Mouse (Mus musculus): ENCODE measurements around the gene Tbc1d2b. TPM values are rescaled to one million over a fixed set of nuclear protein-coding genes. Genes with fewer than 3 reads are reported as not detected.

Gene Tbc1d2b
- polyA plus RNA-seq, 1 experiment from 2014 or later, result 6.1 TPM

DNA sequence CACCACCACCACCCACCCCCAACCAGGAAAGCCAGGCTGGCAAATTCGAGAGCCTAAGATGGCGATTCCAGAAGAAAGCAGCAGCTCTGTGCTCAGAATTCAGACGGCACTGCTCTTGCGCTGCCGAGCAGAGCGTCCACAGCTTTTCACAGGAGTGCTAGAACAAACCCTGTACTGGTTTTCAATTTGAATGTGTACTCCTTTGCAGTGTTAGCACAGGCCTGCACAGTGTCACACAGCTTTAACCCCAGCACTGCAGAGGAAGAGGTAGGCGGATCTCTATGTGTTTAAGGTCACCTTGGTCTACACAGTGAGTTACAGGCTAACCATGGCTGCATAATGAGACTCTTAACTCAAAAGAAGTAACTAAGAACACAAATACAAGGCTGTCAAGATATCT lies 22.3 kb downstream of the Tbc1d2b start:
- Histone ChIP-seq H3K9ac (replicated peaks) (no peak overlapping the region), H3K36me3 (no peaks in the 10 kb centered on the region), H3K9me3 (no peaks in the 10 kb centered on the region), H3K4me3 (no peak overlapping the region), H3K27me3 (no peaks in the 10 kb centered on the region), H3K4me2 (replicated peaks) (no peak overlapping the region), H3K27ac (replicated peaks) (no peak overlapping the region), H3K4me1 (no peaks in the 10 kb centered on the region)
- no peak for ATAC-seq (replicated peaks)
- 91% methylated on average over 7 of the region's 7 CpGs for WGBS

DNA sequence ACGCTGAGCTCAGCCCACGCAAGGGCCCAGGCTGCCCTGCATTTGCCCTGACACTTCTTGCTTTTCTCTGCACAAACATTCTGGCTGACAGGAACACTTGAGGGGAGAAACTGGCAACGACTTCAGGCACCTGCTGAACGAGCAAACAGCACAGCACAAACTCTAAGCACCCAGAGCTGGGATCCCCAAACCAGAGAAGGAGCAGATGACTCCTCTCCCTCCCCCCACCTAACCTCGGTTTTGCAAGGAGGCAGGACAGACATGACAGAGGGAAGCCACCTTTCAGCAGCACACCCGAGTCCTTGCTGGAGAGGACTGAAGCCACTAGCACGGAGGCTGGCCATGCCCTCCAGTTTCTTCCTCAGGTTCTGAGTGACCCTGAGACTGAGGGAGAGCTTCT lies 23.3 kb downstream of the Tbc1d2b start:
- no peak for ATAC-seq (replicated peaks)
- Histone ChIP-seq H3K27ac (replicated peaks) (no peak overlapping the region), H3K4me2 (replicated peaks) (no peak overlapping the region), H3K9me3 (no peaks in the 10 kb centered on the region), H3K36me3 (no peaks in the 10 kb centered on the region), H3K9ac (replicated peaks) (no peak overlapping the region), H3K27me3 (no peaks in the 10 kb centered on the region), H3K4me3 (no peak overlapping the region), H3K4me1 (no peaks in the 10 kb centered on the region)
- 75% methylated on average over 7 of the region's 7 CpGs for WGBS

DNA sequence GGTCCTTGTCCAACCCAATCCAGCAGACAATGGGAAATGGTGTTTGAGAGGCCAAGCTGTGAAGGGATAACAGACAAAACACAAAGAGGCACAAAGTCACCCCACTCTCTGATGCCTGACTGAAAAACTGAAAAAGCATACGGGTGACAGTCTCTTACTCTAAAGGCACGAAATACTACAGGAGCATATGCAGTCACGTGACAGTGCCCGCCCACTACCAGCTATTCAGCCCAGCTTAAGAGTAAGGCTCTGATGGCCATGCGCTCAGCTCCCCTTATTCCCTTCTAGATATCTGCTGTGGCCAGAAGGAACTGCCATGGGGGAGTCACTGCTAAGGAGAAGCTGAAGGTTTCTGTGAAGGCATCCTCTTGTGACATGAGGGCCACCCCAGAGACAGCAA lies 24.8 kb downstream of the Tbc1d2b start:
- Histone ChIP-seq H3K4me3 (no peak overlapping the region), H3K27ac (replicated peaks) (no peak overlapping the region), H3K4me2 (replicated peaks) (no peak overlapping the region), H3K36me3 (no peaks in the 10 kb centered on the region), H3K9ac (replicated peaks) (no peak overlapping the region), H3K9me3 (no peaks in the 10 kb centered on the region), H3K4me1 (no peaks in the 10 kb centered on the region), H3K27me3 (no peaks in the 10 kb centered on the region)
- ATAC-seq (replicated peaks), result no peak
- 93% methylated on average over 5 of the region's 5 CpGs for WGBS

- no peaks in the 10 kb centered on the region for H3K27me3 ChIP-seq
- no peak overlapping the region for H3K4me2 ChIP-seq (replicated peaks)
- no peaks in the 10 kb centered on the region for H3K36me3 ChIP-seq
- 95% methylated on average over 6 of the region's 6 CpGs for WGBS
- H3K4me1 ChIP-seq, result 0 out of 2 replicates have a peak, but pooled peaks cover 3% of the 10 kb centered on the region
- no peak overlapping the region for H3K27ac ChIP-seq (replicated peaks)
- no peaks in the 10 kb centered on the region for H3K9me3 ChIP-seq
- H3K9ac ChIP-seq (replicated peaks), result no peak overlapping the region
- no peak overlapping the region for H3K4me3 ChIP-seq
- ATAC-seq (replicated peaks), result no peak
These were observed 25.4 kb downstream of the Tbc1d2b start for GRCm38 (mm10) chr9:90245206-90245605.

DNA sequence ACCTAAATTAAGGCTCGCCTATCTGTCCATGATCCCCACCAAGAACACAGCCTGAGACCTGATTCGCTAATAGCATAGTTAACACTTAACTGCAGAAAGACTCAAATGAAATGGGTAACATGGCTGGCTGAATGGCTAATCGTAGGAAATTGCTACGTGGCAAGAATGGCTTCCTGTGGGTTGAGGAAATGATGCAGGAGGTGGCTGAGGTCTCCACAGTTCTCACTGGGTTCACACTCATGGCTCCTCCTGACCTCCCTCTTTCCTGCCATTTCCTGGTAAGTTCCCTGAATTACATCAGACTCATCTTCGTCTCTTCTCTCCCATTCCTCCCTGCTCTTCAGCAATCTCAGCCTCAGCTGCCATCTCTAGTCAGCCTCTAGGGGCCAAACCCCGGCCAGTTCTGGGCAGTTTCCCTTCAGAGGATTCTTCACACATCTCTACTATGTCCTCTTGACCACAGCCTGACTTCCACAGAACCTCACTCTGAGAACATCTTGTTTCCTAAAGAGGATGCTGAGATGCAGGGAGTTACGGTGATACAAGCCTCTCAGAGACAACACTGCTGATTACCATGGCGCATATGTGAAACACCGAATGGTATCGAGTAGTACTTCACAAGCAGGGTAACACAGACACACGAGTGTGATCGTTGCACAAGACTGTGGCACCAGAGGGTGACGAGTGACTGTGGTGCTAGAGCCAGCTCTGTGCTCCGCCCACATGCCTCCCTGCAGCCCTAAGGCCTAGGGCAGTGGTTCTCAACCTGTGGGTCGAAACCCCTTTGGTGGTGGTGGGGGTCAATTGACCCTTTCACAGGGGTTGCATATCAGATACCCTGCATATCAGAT lies 26.1 kb downstream of the Tbc1d2b start:
- H3K4me1 ChIP-seq, result 0 out of 2 replicates have a peak, but pooled peaks cover 3% of the 10 kb centered on the region
- no peak for ATAC-seq (replicated peaks)
- no peaks in the 10 kb centered on the region for H3K27me3 ChIP-seq
- no peak overlapping the region for H3K27ac ChIP-seq (replicated peaks)
- H3K4me2 ChIP-seq (replicated peaks), result no peak overlapping the region
- WGBS, result 91% methylated on average over 15 of the region's 15 CpGs
- H3K9me3 ChIP-seq, result no peaks in the 10 kb centered on the region
- H3K36me3 ChIP-seq, result no peaks in the 10 kb centered on the region
- no peak overlapping the region for H3K9ac ChIP-seq (replicated peaks)
- H3K4me3 ChIP-seq, result no peak overlapping the region

DNA sequence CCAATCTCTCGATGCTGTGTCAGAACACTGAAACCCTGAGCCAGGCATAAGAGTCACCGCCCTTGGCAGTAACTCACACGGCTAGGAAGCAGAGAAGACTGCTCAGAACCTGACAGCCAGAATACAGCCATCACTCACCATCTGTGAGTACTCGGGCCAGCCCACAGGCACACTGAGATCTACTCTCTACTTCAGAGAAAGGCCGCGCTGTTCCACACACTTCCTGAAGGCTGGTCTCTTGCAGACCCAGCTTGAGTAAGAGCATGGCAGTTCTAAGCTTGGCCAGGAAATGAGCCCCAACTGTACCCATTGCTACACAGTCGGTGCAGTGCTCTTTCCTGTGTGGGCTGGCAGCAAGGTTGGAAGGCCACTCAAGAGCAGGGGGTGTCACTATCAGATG lies 27.7 kb downstream of the Tbc1d2b start:
- Histone ChIP-seq H3K9ac (replicated peaks) (no peak overlapping the region), H3K36me3 (no peaks in the 10 kb centered on the region), H3K4me2 (replicated peaks) (no peak overlapping the region), H3K4me1 (0 out of 2 replicates have a peak, but pooled peaks cover 3% of the 10 kb centered on the region), H3K4me3 (no peak overlapping the region), H3K9me3 (no peaks in the 10 kb centered on the region), H3K27me3 (no peaks in the 10 kb centered on the region), H3K27ac (replicated peaks) (no peak overlapping the region)
- ATAC-seq (replicated peaks), result no peak
- 89% methylated on average over 7 of the region's 7 CpGs for WGBS

- H3K9ac ChIP-seq (replicated peaks), result no peak overlapping the region
- H3K4me3 ChIP-seq, result no peak overlapping the region
- 0 out of 2 replicates have a peak, but pooled peaks cover 3% of the 10 kb centered on the region for H3K4me1 ChIP-seq
- WGBS, result 91% methylated on average over 6 of the region's 6 CpGs
- no peaks in the 10 kb centered on the region for H3K9me3 ChIP-seq
- H3K4me2 ChIP-seq (replicated peaks), result no peak overlapping the region
- H3K27ac ChIP-seq (replicated peaks), result no peak overlapping the region
- no peak for ATAC-seq (replicated peaks)
- H3K27me3 ChIP-seq, result no peaks in the 10 kb centered on the region
- no peaks in the 10 kb centered on the region for H3K36me3 ChIP-seq
These were observed 28.3 kb downstream of the Tbc1d2b start for GRCm38 (mm10) chr9:90242291-90242690.

GRCm38 (mm10) chr9:90241618-90242017 lies 29.0 kb downstream of the Tbc1d2b start:
- no peak overlapping the region for H3K4me3 ChIP-seq
- no peaks in the 10 kb centered on the region for H3K9me3 ChIP-seq
- ATAC-seq (replicated peaks), result no peak
- no peak overlapping the region for H3K9ac ChIP-seq (replicated peaks)
- H3K27me3 ChIP-seq, result no peaks in the 10 kb centered on the region
- H3K27ac ChIP-seq (replicated peaks), result no peak overlapping the region
- WGBS, result 76% methylated on average over 7 of the region's 7 CpGs
- H3K4me1 ChIP-seq, result 0 out of 2 replicates have a peak, but pooled peaks cover 3% of the 10 kb centered on the region
- H3K4me2 ChIP-seq (replicated peaks), result no peak overlapping the region
- H3K36me3 ChIP-seq, result no peaks in the 10 kb centered on the region

- H3K4me2 ChIP-seq (replicated peaks), result no peak overlapping the region
- WGBS, result 89% methylated on average over 6 of the region's 6 CpGs
- H3K9ac ChIP-seq (replicated peaks), result no peak overlapping the region
- H3K36me3 ChIP-seq, result no peaks in the 10 kb centered on the region
- H3K9me3 ChIP-seq, result no peaks in the 10 kb centered on the region
- H3K4me3 ChIP-seq, result no peak overlapping the region
- ATAC-seq (replicated peaks), result no peak
- no peak overlapping the region for H3K27ac ChIP-seq (replicated peaks)
- H3K4me1 ChIP-seq, result 0 out of 2 replicates have a peak, but pooled peaks cover 3% of the 10 kb centered on the region
- H3K27me3 ChIP-seq, result no peaks in the 10 kb centered on the region
These were observed 29.6 kb downstream of the Tbc1d2b start for GRCm38 (mm10) chr9:90241041-90241440.

DNA sequence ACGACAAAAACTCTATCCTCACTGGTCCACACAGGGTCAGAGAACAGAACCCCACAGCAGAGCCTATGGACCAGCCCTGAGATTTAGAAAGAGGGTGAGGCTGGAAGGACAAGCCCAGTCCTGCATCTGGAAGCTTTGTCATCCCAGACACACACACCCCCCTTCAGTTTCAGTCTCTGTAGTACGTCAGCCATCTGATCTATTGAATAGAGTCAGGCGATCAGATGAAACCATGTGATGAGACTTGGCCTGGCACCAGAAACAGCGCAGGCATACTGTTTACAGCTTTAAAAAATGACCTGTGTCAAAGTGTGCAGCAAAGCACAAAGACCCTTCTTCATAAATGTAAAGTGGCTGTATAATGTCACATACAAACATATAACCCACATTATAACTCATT lies 30.0 kb downstream of the Tbc1d2b start:
- peak; percentile 69 for ATAC-seq (replicated peaks)
- no peak overlapping the region for H3K9ac ChIP-seq (replicated peaks)
- no peaks in the 10 kb centered on the region for H3K36me3 ChIP-seq
- no peaks in the 10 kb centered on the region for H3K9me3 ChIP-seq
- no peaks in the 10 kb centered on the region for H3K27me3 ChIP-seq
- no peak overlapping the region for H3K27ac ChIP-seq (replicated peaks)
- no peak overlapping the region for H3K4me2 ChIP-seq (replicated peaks)
- WGBS, result 62% methylated on average over 4 of the region's 4 CpGs
- H3K4me1 ChIP-seq, result 0 out of 2 replicates have a peak, but pooled peaks cover 3% of the 10 kb centered on the region
- no peak overlapping the region for H3K4me3 ChIP-seq

- ATAC-seq (replicated peaks), result no peak
- Histone ChIP-seq H3K9ac (replicated peaks) (no peak overlapping the region), H3K27ac (replicated peaks) (no peak overlapping the region), H3K27me3 (no peaks in the 10 kb centered on the region), H3K36me3 (no peaks in the 10 kb centered on the region), H3K4me1 (0 out of 2 replicates have a peak, but pooled peaks cover 3% of the 10 kb centered on the region), H3K4me2 (replicated peaks) (no peak overlapping the region), H3K4me3 (no peak overlapping the region), H3K9me3 (no peaks in the 10 kb centered on the region)
- 90% methylated on average over 9 of the region's 9 CpGs for WGBS
These were observed 33.2 kb downstream of the Tbc1d2b start for GRCm38 (mm10) chr9:90237232-90238062.

- H3K4me3 ChIP-seq, result no peak overlapping the region
- ATAC-seq (replicated peaks), result no peak
- no peak overlapping the region for H3K27ac ChIP-seq (replicated peaks)
- H3K9me3 ChIP-seq, result no peaks in the 10 kb centered on the region
- H3K4me1 ChIP-seq, result 0 out of 2 replicates have a peak, but pooled peaks cover 3% of the 10 kb centered on the region
- WGBS, result 98% methylated on average over 5 of the region's 5 CpGs
- H3K4me2 ChIP-seq (replicated peaks), result no peak overlapping the region
- no peak overlapping the region for H3K9ac ChIP-seq (replicated peaks)
- no peaks in the 10 kb centered on the region for H3K36me3 ChIP-seq
- no peaks in the 10 kb centered on the region for H3K27me3 ChIP-seq
These were observed 33.8 kb downstream of the Tbc1d2b start for GRCm38 (mm10) chr9:90236817-90237216.

Data from forebrain, embryonic 15.5 days (tissue).